Mouse (Mus musculus): ENCODE data around the gene Pgpep1. TPM values are rescaled to one million over a fixed set of nuclear protein-coding genes. Genes with fewer than 3 reads are reported as not detected.

Gene Pgpep1
- polyA plus RNA-seq, 1 experiment from 2014 or later: 99.4 TPM

GRCm38 (mm10) chr8:70644065-70644464, 16.1 kb downstream of the Pgpep1 start:
- H3K27ac ChIP-seq: no peak overlapping the region
- WGBS: 91% methylated on average over 2 of the region's 2 CpGs

GRCm38 (mm10) chr8:70643019-70643418, 17.2 kb downstream of the Pgpep1 start:
- Histone ChIP-seq H3K36me3 (no peaks in the 10 kb centered on the region), H3K4me2 (replicated peaks) (no peak overlapping the region), H3K27ac (no peak overlapping the region), H3K9ac (replicated peaks) (no peak overlapping the region), H3K4me3 (replicated peaks) (no peak overlapping the region), H3K4me1 (replicated peaks) (peaks cover 15% of the 10 kb centered on the region), H3K9me3 (no peaks in the 10 kb centered on the region), H3K27me3 (no peaks in the 10 kb centered on the region)
- WGBS: 61% methylated on average over 3 of the region's 3 CpGs
- ATAC-seq: no peak

More at GRCm38 (mm10) chr8:70644065-70644464, 16.1 kb downstream of the Pgpep1 start:
- no peak overlapping the region for H3K9ac ChIP-seq (replicated peaks)
- H3K4me3 ChIP-seq (replicated peaks): no peak overlapping the region
- no peaks in the 10 kb centered on the region for H3K9me3 ChIP-seq
- no peaks in the 10 kb centered on the region for H3K27me3 ChIP-seq
- no peak overlapping the region for H3K4me2 ChIP-seq (replicated peaks)
- ATAC-seq: no peak
- peaks cover 22% of the 10 kb centered on the region for H3K4me1 ChIP-seq (replicated peaks)
- H3K36me3 ChIP-seq: peaks cover under 1% of the 10 kb centered on the region; the same call in 1 of the 2 replicates

GRCm38 (mm10) chr8:70638752-70639151, 21.4 kb downstream of the Pgpep1 start:
- 77% methylated on average over 9 of the region's 9 CpGs for WGBS
- ATAC-seq: no peak

GRCm38 (mm10) chr8:70636838-70637237, 23.4 kb downstream of the Pgpep1 start:
- no peaks in the 10 kb centered on the region for H3K36me3 ChIP-seq
- no peak for ATAC-seq
- H3K9me3 ChIP-seq: no peaks in the 10 kb centered on the region
- H3K9ac ChIP-seq (replicated peaks): no peak overlapping the region; the same call in 1 of the 2 replicates
- H3K4me1 ChIP-seq (replicated peaks): peaks cover 11% of the 10 kb centered on the region
- H3K4me2 ChIP-seq (replicated peaks): no peak overlapping the region
- no peak overlapping the region for H3K4me3 ChIP-seq (replicated peaks)
- no peak overlapping the region for H3K27ac ChIP-seq
- 54% methylated on average over 8 of the region's 8 CpGs for WGBS
- peaks cover 4% of the 10 kb centered on the region for H3K27me3 ChIP-seq

More at GRCm38 (mm10) chr8:70638752-70639151, 21.4 kb downstream of the Pgpep1 start:
- H3K4me3 ChIP-seq (replicated peaks): no peak overlapping the region
- no peak overlapping the region for H3K9ac ChIP-seq (replicated peaks)
- H3K9me3 ChIP-seq: no peaks in the 10 kb centered on the region
- peaks cover 11% of the 10 kb centered on the region for H3K4me1 ChIP-seq (replicated peaks)
- H3K27ac ChIP-seq: no peak overlapping the region
- H3K36me3 ChIP-seq: no peaks in the 10 kb centered on the region
- H3K4me2 ChIP-seq (replicated peaks): no peak overlapping the region
- H3K27me3 ChIP-seq: no peaks in the 10 kb centered on the region

- ATAC-seq: no peak
- H3K27me3 ChIP-seq: peaks cover 16% of the 10 kb centered on the region
- WGBS: 68% methylated on average over 6 of the region's 6 CpGs
- H3K27ac ChIP-seq: no peak overlapping the region
- no peak overlapping the region for H3K4me2 ChIP-seq (replicated peaks)
- H3K4me1 ChIP-seq (replicated peaks): peaks cover 16% of the 10 kb centered on the region
- H3K9me3 ChIP-seq: no peaks in the 10 kb centered on the region
- H3K4me3 ChIP-seq (replicated peaks): no peak overlapping the region
- no peaks in the 10 kb centered on the region for H3K36me3 ChIP-seq
- H3K9ac ChIP-seq (replicated peaks): no peak overlapping the region
These were observed 24.7 kb downstream of the Pgpep1 start for GRCm38 (mm10) chr8:70635527-70635926.

GRCm38 (mm10) chr8:70634066-70634465, 26.1 kb downstream of the Pgpep1 start:
- Histone ChIP-seq H3K27me3 (peaks cover 16% of the 10 kb centered on the region), H3K4me2 (replicated peaks) (no peak overlapping the region), H3K27ac (no peak overlapping the region), H3K9me3 (no peaks in the 10 kb centered on the region), H3K4me3 (replicated peaks) (no peak overlapping the region), H3K36me3 (no peaks in the 10 kb centered on the region), H3K9ac (replicated peaks) (no peak overlapping the region), H3K4me1 (replicated peaks) (peaks cover 28% of the 10 kb centered on the region)
- no peak for ATAC-seq
- WGBS: 69% methylated on average over 6 of the region's 6 CpGs

GRCm38 (mm10) chr8:70632346-70632892, 27.8 kb downstream of the Pgpep1 start, which contains the start of gene Gdf15:
Gene Gdf15, minus strand, starts transcription at chr8:70632456.
- 79% methylated on average over 6 of the region's 6 CpGs for WGBS
- H3K36me3 ChIP-seq: no peaks in the 10 kb centered on the region
- H3K27me3 ChIP-seq: peaks cover 16% of the 10 kb centered on the region
- peaks cover 30% of the 10 kb centered on the region for H3K4me1 ChIP-seq (replicated peaks)
- no peak within 1 kb of the TSS for H3K4me2 ChIP-seq (replicated peaks)
- H3K27ac ChIP-seq: no peak within 1 kb of the TSS
- H3K4me3 ChIP-seq (replicated peaks): no peak within 1 kb of the TSS
- ATAC-seq: no peak
- no peaks in the 10 kb centered on the region for H3K9me3 ChIP-seq
- no peak within 1 kb of the TSS; the same call in 1 of the 2 replicates for H3K9ac ChIP-seq (replicated peaks)

- Histone ChIP-seq H3K36me3 (no peaks in the 10 kb centered on the region), H3K9me3 (no peaks in the 10 kb centered on the region), H3K27ac (no peak overlapping the region), H3K4me1 (replicated peaks) (peaks cover 21% of the 10 kb centered on the region), H3K9ac (replicated peaks) (no peak overlapping the region), H3K4me2 (replicated peaks) (no peak overlapping the region), H3K4me3 (replicated peaks) (no peak overlapping the region), H3K27me3 (peaks cover 16% of the 10 kb centered on the region)
- 19% methylated on average over 24 of the region's 24 CpGs for WGBS
- ATAC-seq: no peak
These were observed 28.8 kb downstream of the Pgpep1 start for GRCm38 (mm10) chr8:70631436-70631835.

GRCm38 (mm10) chr8:70630532-70631381, 29.4 kb downstream of the Pgpep1 start:
- Histone ChIP-seq H3K4me2 (replicated peaks) (peak overlapping the region; percentile 60; the same call in 1 of the 2 replicates), H3K9me3 (no peaks in the 10 kb centered on the region), H3K27ac (no peak overlapping the region), H3K4me3 (replicated peaks) (no peak overlapping the region), H3K4me1 (replicated peaks) (peaks cover 20% of the 10 kb centered on the region), H3K27me3 (peaks cover 16% of the 10 kb centered on the region), H3K9ac (replicated peaks) (no peak overlapping the region), H3K36me3 (no peaks in the 10 kb centered on the region)
- ATAC-seq: peak; percentile 21; the same call in 1 of the 2 replicates
- 14% methylated on average over 22 of the region's 22 CpGs for WGBS

GRCm38 (mm10) chr8:70629574-70630531, 30.3 kb downstream of the Pgpep1 start:
- peaks cover 20% of the 10 kb centered on the region for H3K4me1 ChIP-seq (replicated peaks)
- H3K9me3 ChIP-seq: no peaks in the 10 kb centered on the region
- no peaks in the 10 kb centered on the region for H3K36me3 ChIP-seq
- under 1% methylated on average over 60 of the region's 60 CpGs for WGBS
- peak overlapping the region; percentile 60 for H3K4me2 ChIP-seq (replicated peaks)
- H3K4me3 ChIP-seq (replicated peaks): peak overlapping the region; percentile 48
- peaks cover 16% of the 10 kb centered on the region for H3K27me3 ChIP-seq
- peak overlapping the region; percentile 57 for H3K9ac ChIP-seq (replicated peaks)
- peak; percentile 94 for ATAC-seq
- H3K27ac ChIP-seq: peak overlapping the region; percentile 64

GRCm38 (mm10) chr8:70628986-70629490, 31.1 kb downstream of the Pgpep1 start:
- Histone ChIP-seq H3K27me3 (peaks cover 16% of the 10 kb centered on the region), H3K36me3 (no peaks in the 10 kb centered on the region), H3K9me3 (no peaks in the 10 kb centered on the region), H3K4me1 (replicated peaks) (peaks cover 20% of the 10 kb centered on the region), H3K9ac (replicated peaks) (peak overlapping the region; percentile 57), H3K27ac (peak overlapping the region; percentile 64), H3K4me2 (replicated peaks) (peak overlapping the region; percentile 60), H3K4me3 (replicated peaks) (peak overlapping the region; percentile 48)
- 63% methylated on average over 7 of the region's 7 CpGs for WGBS
- ATAC-seq: peak; percentile 34

All from midbrain, embryonic 13.5 days (tissue).